Mouse (Mus musculus): ENCODE results near the gene Tmc5.

The Tmc5 gene

DNA sequence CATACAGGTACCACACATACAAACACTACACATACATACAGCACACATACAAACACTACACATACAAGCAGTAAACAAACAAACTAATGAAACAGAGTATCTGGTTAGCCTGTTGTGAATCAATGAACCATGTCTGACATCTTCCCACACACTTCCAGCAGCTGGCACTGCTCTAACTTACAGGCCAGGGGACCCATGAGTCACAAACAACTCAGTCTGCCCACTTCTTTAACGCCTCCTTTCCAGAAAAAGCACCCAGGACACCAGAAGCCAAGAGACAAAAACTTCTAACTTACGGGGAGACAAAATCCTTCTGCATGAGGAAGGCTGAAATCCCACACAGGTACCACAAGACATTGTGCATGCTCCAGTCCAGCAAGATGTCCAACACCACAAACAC lies 94.2 kb downstream of the Tmc5 start:
- no peak for DNase-seq (ENCODE audit: low read depth, low spot score)

DNA sequence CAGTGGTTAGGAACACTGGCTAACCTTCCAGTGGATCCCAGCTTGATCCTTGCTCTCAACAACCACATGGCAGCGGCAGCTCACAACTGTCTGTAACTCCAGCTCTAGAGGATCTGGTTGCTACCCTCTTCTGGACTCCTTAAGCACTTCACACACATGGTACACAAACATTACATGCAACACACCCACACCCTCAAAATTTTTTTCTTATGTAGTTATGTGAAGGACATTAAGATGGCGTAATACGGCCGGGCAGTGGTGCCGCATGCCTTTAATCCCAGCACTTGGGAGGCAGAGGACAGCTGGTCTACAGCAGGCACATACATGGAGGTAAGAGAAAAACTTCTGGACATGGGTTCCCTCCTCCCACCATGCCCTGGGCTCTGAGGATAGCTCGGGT lies 99.0 kb downstream of the Tmc5 start:
- DNase-seq (ENCODE audit: low read depth, low spot score) = no peak

DNA sequence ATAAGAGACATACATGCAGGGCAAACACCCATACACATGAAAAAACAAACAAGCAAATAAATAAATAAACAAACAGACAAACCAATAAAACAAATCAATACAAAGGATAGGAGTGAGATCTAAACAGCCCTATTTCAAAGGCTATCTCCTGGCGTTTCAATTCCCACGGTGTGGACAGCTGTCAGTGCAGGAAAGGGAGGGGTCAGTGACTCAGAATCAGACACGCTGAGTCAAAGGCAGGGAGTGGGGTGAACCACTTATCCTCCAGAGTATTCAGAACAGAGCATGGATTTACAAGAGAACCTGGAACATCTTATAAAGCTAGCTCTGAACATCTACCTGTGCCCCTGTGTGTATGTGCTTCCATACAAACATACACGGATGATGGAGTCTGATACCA lies 100.1 kb downstream of the Tmc5 start:
- DNase-seq (ENCODE audit: low read depth, low spot score) = no peak

DNA sequence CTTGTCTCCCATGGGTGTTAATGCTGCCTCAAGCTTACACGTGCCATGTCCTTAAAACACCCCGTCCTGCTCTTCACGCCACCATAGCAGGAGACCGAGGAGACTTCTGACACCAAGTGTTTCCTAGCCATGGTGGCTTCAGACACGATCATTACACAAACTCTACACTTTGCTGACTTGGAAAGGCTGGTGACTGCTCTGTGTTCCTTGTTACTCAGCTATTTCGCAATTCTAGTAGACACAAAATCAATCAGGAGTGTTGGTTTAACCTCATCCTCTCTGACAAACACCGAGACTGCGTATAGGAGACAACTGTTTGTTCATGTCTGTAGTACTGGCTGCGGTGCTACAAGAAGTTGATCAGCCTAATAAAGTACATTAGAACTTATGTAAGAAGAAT lies 101.8 kb downstream of the Tmc5 start:
- no peak for DNase-seq (ENCODE audit: low read depth, low spot score)

DNA sequence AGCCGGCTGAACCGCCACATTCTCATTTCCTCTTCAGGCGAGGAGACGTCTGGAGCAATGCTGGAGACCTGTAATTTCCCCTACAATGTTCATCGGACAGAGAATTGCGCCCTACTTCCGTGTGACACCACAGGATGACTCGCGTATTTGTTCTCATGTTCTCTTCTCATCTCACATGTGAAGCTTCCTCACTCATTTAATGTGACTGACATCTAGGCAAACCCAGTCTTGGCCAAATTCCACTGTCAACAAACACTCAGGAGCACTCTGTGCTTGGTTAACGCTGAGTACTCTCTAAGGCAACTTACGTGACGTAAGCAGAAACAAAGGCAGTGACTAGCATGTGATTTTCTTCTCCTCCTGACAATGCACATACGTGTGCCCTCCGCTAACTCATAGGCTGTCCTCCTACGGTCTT lies 106.1 kb downstream of the Tmc5 start:
- no peak for DNase-seq (ENCODE audit: low read depth, low spot score)

DNA sequence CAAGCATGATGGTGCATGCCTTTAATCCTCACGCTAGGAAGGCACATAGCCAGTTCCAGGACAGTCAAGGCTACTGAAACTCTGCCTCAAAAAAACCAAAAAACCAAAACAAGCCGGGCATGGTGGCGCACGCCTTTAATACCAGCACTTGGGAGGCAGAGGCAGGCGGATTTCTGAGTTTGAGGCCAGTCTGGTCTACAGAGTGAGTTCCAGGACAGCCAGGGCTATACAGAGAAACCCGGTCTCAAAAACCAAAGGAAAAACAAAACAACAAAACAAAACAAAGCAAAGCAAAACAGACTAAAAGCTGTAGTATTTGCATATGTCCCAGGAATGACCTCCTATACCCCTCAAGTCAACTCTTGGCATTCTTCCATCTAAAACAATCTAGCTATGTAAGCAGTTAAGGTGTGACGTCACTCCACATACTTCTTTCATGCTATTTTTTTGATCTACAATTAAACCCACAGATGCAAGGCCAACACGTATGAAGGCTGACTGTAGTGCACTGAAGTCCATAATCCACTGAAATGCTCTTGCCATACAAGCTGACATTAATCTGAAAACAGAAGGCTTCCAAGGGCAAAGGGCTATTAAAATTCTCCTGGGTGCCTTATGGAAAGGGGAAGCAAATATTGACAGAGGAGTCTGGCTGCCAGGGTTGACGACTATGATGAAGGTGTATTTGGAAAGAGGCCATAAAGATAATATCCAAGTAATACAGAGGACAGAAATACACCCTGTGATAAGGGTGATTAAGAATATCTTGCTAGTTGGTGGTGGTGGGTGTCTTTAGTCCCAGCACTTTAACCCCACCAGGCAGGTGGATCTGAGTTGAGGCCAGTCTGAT lies 107.1 kb downstream of the Tmc5 start:
- DNase-seq (ENCODE audit: low read depth, low spot score) = no peak

DNA sequence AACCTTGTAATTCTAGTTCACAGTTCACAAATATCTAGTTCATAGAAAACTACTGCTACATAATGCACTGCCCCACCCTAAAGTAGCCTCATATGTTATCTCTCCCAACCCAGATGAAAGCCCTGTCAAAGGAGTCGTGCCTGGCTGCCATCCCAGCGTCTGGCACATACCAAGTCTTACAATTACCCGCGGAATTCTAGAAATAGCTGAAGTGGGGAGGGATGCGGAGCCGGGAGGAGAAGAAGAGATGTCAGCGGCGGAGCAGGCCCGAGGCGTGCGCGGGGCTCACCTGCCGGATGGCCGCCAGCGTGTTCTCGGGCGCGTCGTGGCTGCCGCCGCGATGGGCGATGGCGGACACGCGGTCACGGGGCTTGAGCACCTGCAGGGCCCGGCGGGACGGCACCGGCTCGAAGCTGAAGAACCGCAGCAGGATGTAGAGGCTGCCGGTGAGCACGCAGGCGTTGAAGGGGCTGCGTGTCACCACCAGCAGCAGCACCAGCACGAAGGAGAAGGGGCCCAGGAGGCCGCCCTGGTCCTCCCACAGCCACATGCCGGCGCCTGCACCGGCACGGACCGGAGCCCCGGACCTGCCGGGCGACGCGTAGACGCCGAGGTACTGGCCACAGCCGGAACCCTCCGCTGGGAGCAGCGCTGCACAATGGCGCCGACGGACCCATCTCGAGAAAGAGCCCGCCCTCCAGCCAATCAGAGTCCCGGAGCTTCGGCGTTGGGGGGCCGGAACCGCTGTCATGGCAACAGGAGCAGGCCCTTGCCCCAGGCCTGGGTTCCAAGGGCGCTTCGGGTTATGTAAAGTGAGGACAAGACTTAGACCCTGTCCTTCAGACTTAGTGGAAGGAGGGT lies 108.2 kb downstream of the Tmc5 start, which contains the start of gene Gde1:
Gene Gde1 (minus strand): TSS at position 678 of the 861 bp plus-strand sequence.
- peak; percentile 97 for DNase-seq (ENCODE audit: low read depth, low spot score)

DNA sequence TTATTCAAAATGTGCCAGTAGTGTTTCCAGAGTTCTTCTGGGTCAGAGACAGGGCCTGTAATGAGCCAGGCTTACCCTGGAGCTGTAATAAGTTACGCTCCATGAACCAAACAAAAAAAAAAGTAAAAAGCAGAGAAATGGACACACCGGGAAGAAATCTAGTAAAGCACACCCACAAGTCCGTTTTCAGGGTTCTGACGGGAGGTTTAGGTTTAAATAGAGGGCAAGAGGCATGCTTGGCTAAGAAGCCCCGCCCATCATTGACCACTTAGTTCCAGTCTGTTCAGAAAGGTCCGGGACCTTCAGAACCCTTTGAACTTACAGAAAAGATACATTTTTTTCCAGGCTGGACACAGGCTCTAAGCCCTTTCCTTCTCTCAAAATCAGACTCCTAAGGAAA lies 109.0 kb downstream of the Tmc5 start:
- peak; percentile 69 for DNase-seq (ENCODE audit: low read depth, low spot score)

DNA sequence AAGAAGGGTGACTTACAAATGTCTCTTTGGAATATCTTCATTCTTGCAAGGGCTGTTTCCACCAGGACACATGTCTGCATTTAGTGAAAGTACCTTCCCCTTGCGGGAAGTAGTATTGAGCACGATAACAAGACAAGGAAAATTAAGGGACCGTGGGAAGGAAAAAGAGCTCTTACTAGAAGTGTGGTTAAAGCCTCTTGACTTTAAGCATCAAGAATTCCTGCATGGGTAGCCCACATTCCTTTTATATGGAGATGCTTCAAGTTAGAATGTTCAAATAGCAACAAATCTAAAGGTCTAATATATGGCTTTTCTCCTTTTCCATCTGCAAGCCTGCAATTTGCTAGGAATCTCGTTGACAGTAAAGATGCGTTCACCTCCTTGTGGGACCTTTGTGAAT lies 109.4 kb downstream of the Tmc5 start:
- no peak for DNase-seq (ENCODE audit: low read depth, low spot score)

DNA sequence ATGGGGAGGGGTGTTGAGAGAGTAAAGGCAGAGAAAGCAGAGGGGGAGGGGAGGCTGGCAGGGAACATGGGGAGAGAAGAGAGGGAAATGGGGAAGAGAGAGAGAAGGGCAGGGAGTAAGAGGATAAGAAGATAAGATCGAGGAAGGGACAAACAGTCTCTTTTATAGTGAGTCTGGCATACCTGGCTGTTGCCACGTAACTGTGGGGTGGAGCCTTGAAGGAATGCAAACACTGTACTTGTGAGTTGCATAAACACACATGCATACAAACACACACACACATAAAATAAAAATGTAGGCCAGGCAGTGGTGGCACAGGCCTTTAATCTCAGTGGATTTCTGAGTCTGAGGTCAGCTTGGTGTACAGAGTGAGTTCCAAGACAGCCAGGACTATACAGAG lies 110.1 kb downstream of the Tmc5 start:
- DNase-seq (ENCODE audit: low read depth, low spot score) = no peak

DNA sequence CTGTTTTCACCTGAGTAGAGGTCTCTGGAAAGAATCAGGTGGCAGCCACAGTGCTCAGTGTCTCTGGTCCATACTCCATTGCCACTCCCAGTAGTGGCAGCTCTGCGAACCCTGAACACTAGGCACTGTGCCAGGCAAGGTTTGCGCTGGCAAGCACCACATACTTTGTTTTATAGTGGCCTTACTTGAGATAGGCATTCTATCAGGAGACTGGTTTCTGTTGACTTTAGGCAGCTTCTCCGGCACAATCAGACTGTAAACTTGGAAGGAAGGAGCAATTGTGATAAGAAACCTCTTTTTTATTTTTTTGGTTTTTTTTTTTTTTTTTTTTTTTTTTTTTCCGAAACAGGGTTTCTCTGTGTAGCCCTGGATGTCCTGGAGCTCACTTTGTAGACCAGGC lies 110.9 kb downstream of the Tmc5 start:
- DNase-seq (ENCODE audit: low read depth, low spot score) = no peak

DNA sequence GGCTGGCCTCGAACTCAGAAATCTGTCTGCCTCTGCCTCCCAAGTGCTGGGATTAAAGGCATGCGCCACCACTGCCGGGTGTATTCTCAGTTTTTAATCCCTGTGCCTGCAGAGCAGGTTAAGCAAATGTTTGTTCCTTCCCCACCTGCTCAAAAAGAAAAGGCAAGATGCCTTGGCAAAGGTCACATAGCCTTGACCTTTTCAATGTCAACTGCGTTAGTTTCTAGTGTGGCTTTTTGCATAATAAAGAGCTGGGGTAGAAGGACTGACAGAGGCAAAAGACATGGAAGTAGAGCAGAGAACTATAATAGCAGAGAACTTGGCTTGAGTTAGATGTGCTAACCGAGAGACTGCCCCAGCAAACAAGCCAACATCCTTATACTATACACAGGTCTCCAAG lies 113.7 kb downstream of the Tmc5 start:
- peak; percentile 94 for DNase-seq (ENCODE audit: low read depth, low spot score)

DNA sequence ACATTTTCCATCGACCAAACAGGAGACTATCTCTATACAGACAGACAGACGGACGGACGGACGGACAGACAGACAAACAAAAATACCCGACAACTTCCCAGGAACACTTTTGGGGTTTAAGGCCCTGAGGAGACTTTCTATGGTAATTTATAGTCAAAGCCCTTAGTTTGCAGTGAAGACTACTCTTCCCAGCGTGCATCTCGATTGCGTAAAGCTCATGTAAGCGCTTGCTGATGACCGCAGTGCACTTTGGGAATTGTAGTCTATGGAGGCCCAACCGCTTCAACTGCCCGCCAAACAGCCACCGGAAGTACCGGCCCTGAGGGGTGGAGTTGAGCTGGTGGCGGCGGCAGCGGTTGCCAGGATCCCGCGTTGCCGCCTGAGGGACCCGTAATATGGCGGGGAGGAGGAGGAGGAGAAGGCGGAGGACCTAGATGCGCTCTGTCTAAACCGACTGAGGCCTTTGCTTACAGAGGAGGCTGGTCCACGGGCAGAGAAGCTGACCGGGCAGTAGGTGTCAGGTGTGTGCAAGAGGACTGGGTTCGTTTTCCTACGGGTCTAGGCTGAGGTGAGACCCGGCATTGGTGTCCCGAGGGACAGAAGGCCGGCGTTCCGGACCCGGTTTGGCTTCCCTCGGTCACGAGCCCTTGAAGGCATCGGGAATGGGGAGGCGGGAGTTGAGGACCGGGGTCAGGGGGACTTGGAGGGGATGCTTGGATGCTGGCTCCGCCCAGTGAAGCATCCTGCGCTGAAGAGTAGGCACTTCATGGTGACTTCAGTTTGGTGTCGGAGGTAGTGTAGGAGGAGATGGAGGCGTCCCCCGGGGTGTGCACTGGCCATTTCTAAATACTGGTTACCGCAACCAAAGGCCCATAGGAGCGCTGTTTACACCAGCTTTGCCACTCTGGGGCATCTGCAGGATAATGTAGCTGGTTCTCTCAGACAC lies 115.4 kb downstream of the Tmc5 start, which contains the start of gene Ccp110:
Gene Ccp110 (plus strand): TSS at position 325 of the 946 bp plus-strand sequence.
- peak; percentile 98 for DNase-seq (ENCODE audit: low read depth, low spot score)

DNA sequence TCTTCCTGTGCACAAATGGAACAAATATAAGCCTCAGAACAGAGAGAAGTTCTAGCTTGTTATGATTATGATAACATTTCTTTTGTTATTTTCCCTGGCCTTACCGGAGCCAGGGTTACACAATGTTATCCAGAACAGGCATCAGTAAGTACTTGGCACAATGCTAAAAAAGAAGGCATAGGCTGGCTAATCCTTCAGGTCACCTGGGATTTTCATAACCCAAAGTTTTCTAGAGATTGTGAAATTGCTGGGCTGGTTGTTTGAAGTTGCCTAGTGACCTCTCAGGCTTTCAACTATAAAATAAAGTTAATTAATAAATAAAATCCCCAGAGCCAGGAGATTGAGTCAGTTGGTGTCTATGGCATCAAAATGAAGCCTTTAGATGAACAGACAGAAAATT lies 117.8 kb downstream of the Tmc5 start:
- DNase-seq (ENCODE audit: low read depth, low spot score) = no peak

DNA sequence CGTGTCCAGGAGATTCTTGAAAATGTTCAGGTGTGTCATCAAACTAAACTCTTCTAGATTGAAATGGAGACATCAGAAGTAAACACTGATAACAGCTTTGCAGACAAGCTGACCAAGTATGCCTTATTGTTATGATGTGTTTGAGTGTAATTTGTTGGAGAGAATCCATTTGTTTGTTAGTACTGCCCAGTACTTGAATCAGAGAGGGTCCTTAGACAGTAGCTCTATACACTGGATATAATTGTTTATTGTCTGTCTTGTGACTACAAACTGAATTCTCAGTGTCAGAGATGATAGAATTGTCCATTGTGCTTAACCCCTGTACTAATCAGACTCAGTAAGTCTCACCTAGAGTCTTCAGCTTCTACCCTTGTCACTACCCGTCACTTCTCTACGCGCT lies 121.0 kb downstream of the Tmc5 start:
- no peak for DNase-seq (ENCODE audit: low read depth, low spot score)

DNA sequence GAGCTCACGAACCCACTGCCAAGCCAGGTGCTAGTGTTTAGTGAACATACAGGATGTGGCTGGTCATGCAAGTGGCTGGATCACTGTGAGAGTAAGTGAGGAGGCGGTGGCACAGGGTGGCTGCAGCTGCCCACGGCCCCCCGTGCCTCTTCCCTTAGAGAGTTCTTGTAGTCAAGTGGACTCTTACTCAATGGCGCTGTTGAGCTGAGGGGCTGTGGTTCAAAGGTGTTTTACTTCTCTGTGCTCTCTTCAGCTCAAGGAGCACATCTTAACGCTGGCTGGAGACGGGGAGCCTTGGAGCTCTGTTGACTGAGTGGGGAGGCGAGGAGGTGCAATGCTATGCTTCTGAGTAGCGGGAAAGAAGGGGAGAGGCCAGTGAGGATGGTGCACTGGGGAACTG lies 126.8 kb downstream of the Tmc5 start:
- DNase-seq (ENCODE audit: low read depth, low spot score) = no peak

Measured in R1 (cell line).